Mouse (Mus musculus): ENCODE measurements around the gene Actn2.

- no peak for TF ChIP-seq CTCF (IDR thresholded peaks at IDR 0.05; ENCODE audit: control insufficient read depth, insufficient read depth, low read length)
- TF ChIP-seq POLR2A (IDR thresholded peaks at IDR 0.05; ENCODE audit: borderline replicate concordance, control insufficient read depth, low read depth, low read length), result no peak
These were observed 72.6 kb downstream of the Actn2 start for GRCm38 (mm10) chr13:12267971-12268370.

Measured in bone marrow, adult 2 months (tissue).